Mouse (Mus musculus) E14TG2a.4 (cell line): ENCODE results near the gene Padi6.

ENCODE experiments used
- H3K27me3 ChIP-seq: 2 replicates; pipeline ENCODE4 v1.6.1; 2014; ENCODE audit warnings: low read length, control low read depth; ENCODE audit not compliant: insufficient read depth
- H3K36me3 ChIP-seq: 2 replicates; pipeline ENCODE4 v1.6.1; 2014; ENCODE audit warnings: low read length, control low read depth; ENCODE audit not compliant: insufficient read depth
- H3K4me1 ChIP-seq: replicated peaks from 2 replicates; pipeline ENCODE4 v1.6.1; 2014; ENCODE audit warnings: low read depth, low read length, control low read depth
- H3K4me3 ChIP-seq: replicated peaks from 2 replicates; pipeline ENCODE4 v1.5.1; 2014; ENCODE audit warnings: mild to moderate bottlenecking, low read length
- H3K9me3 ChIP-seq: 2 replicates; pipeline ENCODE4 v1.6.1; 2014; ENCODE audit warnings: low read length, control low read depth
- CTCF ChIP-seq: conservative IDR thresholded peaks from 2 replicates; pipeline ENCODE4 v1.5.1; 2014; ENCODE audit warnings: low read length
- NANOG ChIP-seq: IDR thresholded peaks from 2 replicates; pipeline ENCODE4 v1.6.1; 2014; ENCODE audit warnings: borderline replicate concordance, low read length, mixed read lengths
- POU5F1 ChIP-seq: IDR thresholded peaks from 2 replicates; pipeline ENCODE4 v1.6.1; 2014; ENCODE audit warnings: low read length, borderline replicate concordance

Padi6 gene

DNA sequence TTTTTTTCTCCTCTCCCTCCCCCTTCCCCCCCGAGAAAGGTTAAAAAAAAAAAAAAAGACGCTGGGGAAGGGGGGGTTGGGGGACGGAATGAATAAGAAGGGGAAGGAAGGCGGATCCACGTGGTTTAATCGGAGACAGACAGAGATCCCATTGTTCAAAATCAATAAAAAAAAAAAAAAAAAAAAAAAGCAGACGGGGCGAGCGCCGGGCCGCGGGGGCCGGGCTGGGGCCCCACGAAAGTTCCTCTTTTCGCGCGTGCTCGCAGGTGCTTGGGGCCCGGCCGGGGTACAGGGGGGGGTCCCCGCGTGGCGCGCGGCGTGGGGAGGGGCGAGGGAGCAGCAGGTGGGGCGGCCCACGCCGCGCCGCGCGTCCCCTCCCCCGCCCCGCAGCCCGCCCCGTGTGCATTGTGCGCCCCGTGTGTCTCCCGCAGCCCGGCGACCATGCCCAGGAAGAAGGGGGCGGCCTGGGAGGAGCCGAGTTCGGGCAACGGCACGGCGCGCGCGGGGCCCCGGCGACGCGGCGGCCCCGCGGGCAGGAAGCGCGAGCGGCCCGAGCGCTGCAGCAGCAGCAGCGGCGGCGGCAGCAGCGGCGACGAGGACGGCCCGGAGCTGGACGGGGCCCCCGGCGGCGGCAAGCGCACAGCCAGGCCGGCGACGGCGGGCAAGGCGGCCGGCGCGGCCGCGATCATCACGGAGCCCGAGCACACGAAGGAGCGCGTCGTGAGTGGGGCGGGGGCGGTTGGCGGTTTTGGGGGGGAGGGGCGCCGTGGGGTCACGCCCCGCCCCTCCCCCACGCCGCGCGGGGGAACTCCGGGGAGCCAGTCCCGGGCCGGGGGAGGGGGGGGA is 40.5 kb downstream of the Padi6 start:
- TF ChIP-seq CTCF: no peak
- TF ChIP-seq POU5F1: no peak
- TF ChIP-seq NANOG: no peak

DNA sequence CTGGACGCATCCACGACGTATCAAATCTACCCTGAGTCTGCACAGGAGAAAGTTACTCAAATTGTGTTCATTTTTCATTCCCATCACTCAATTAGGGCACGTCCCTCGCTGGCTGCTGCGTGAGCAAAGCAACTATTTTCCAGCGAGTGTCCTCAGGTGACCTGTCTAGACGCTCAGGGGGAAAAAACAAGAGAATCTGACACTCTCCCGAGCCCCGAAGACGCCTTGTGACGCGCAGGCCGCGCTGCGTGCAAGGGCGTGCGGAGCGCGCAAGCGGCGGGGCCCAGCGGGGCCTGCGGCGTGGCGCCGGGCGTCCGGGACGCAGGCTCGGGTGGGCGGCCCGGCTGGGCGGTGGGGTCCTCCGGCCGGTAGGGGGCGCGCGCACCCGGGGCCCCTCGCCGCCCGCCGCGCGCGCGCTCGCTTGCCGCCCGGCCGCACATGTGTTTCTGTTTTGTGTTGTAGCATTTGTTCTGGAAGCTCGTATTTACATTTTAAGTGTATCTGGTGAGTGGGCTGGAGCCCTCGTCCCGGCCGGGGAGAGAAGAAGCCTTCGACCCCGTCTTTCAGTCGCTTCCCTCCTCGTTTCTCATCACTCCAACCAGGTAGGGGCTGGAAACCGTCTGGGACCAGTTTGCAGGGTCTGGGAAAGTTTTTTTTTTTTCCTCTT is 41.3 kb downstream of the Padi6 start:
- H3K9me3 ChIP-seq: no peaks in the 10 kb centered on the region
- no peaks in the 10 kb centered on the region for H3K27me3 ChIP-seq
- peaks cover 25% of the 10 kb centered on the region for H3K36me3 ChIP-seq
- H3K4me3 ChIP-seq: peak overlapping the region; percentile 89
- no peak for TF ChIP-seq CTCF
- H3K4me1 ChIP-seq: peaks cover 55% of the 10 kb centered on the region

More for the DNA sequence above, 40.5 kb downstream of the Padi6 start:
- Histone ChIP-seq H3K9me3 (no peaks in the 10 kb centered on the region), H3K36me3 (peaks cover 31% of the 10 kb centered on the region), H3K4me1 (peaks cover 60% of the 10 kb centered on the region), H3K4me3 (peak overlapping the region; percentile 89), H3K27me3 (no peaks in the 10 kb centered on the region)

DNA sequence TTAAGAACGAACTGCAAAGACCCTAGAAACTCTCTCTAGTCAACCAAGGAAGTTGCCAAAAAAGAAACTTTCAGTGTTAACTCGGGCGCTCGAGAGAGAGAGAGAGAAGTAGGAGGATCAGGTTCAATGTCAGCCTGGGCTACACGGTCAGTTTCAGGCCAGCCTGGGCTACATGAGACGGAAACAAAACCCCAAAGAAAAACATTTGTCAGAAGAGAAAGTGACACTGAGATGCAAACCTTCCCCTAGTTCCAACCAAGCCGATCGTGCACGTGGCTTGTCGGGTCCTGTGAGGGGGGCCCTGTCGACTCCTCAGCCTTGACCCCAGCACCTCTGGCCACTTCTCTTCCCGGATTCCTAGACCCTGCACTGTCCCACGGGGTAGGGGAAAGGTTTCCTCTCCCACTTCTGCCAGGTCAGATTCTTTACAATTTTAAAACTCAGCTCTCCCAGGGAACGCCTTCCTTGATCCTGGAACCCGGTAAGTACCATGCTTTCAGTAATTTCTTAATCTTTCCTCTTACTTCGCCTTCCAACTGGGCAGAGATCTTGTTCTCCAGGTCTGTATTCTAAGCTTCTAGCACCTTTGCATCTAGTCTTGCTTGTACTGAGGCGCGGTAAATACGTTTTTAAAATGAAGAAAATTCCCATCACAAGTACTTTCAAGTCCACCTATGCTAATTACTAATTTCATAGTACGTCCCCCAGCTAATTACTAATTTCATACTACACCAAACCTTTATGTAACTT is 42.0 kb downstream of the Padi6 start, which contains the start of gene Rcc2:
Rcc2 (plus strand) TSS at position 273 of the 750 bp plus-strand sequence.
- H3K4me3 ChIP-seq: peak within 1 kb of the TSS; percentile 89
- TF ChIP-seq POU5F1 (no peak), NANOG (no peak), CTCF (no peak)

DNA sequence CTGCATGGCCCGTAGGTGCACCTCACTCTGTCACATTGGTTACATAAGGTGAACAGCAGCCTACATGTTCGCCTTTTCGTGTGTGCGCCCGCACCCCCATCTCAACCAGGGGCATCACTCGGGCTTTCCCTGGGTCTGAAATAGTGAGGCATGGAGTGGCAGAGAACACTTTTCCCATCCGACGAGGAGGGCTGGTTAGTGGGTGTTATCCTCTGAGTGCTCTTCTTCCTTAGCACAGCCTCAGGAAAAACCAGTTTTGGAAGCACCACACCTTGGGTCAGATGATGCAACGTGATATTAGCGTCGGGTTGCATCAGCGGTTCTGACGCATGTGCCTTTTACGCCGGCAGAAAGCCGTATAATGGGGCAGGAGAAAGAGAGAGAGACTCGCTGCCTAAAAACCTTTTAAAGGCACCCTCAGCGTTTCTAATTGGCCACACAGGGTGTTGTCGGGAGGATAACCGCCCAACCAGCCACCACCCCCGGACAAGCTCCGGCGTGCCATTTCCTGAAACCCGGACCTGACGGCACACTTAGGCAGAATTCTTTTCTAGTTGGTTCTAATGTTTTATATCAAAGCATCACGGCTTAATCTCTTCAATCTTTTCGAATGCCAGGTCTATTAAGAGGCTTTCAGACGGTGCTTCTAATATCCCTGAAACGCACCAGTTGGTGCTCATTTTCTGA is 42.9 kb downstream of the Padi6 start:
- Histone ChIP-seq H3K27me3 (no peaks in the 10 kb centered on the region), H3K9me3 (no peaks in the 10 kb centered on the region), H3K36me3 (peaks cover 9% of the 10 kb centered on the region), H3K4me1 (peaks cover 51% of the 10 kb centered on the region), H3K4me3 (peak overlapping the region; percentile 89)
- TF ChIP-seq CTCF (no peak), POU5F1 (no peak), NANOG (no peak)

More for the DNA sequence above, 42.0 kb downstream of the Padi6 start, which contains the start of gene Rcc2:
- Histone ChIP-seq H3K4me1 (peaks cover 51% of the 10 kb centered on the region), H3K9me3 (no peaks in the 10 kb centered on the region), H3K27me3 (no peaks in the 10 kb centered on the region), H3K36me3 (peaks cover 18% of the 10 kb centered on the region)

DNA sequence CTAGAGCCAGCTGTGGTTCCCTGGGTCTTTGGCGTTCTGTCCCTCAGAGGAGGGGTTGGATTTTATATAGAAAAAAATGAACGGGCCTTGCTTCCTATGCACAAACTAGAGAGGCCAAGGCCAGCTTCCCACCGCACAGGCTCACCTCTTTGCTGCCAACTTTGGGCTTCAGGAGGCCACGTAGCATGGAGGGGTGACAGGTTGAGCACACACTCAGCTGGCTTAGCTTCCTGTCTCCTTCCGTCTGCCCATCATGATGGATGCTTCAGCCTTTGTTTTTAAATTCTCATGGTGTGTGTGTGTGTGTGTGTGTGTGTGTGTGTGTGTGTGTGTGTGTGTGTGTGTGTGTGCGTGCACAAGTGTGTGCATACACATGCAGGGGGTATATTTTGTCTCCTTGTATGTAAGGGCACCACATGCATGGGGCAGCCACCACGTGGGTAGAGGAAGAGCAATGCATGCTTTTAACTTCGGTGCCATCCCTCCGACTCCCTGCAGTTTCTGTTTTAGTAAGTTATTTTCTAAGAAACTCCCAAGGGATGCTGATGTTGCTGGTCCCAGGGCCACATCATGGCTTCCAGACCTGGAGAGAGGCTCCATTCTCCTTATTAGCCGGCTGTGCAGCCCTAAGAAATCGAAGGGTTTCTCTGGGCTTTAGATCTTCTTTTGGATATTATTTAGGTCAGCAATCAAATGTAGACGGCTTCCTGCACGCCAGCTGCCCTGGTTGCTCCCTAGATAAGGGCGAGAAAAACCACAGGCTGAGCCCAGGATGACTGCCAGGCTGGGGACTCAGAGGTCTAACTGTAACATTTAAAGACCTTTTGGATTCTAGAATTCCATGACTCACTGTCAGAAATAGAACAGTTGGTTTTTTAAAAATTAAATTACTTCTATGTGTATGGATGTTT is 46.5 kb downstream of the Padi6 start:
- TF ChIP-seq NANOG: no peak
- no peak for TF ChIP-seq CTCF
- TF ChIP-seq POU5F1: no peak
- peaks cover 65% of the 10 kb centered on the region for H3K4me1 ChIP-seq

DNA sequence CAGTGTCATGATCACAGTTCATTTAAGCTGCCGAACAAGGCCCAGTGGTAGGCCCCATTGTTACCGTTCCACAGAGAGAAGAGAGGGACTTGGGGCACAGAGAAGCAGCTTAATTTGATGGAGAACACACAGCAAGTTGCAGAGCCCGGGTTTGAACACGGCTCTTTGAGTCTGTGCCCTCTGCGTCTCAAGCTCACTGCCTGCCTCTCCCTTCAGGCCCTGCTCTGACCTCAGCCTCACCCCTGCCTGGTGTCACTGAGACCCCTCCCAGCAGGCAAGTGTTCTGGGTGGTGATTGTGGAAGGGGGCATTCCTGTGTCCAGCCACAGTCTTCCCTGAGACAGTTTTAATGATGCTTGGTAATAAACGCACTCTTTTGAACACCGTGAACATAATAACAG is 47.3 kb downstream of the Padi6 start:
- Histone ChIP-seq H3K9me3 (no peaks in the 10 kb centered on the region), H3K36me3 (no peaks in the 10 kb centered on the region), H3K27me3 (no peaks in the 10 kb centered on the region), H3K4me1 (peaks cover 65% of the 10 kb centered on the region), H3K4me3 (peak overlapping the region; percentile 13; the same call in 1 of the 2 replicates)
- TF ChIP-seq CTCF (no peak), POU5F1 (no peak), NANOG (no peak)

More for the DNA sequence above, 46.5 kb downstream of the Padi6 start:
- no peaks in the 10 kb centered on the region for H3K36me3 ChIP-seq
- H3K4me3 ChIP-seq: 0 out of 2 replicates have a peak overlapping the region, but pooled peaks have one; percentile 13
- H3K27me3 ChIP-seq: no peaks in the 10 kb centered on the region
- H3K9me3 ChIP-seq: no peaks in the 10 kb centered on the region

DNA sequence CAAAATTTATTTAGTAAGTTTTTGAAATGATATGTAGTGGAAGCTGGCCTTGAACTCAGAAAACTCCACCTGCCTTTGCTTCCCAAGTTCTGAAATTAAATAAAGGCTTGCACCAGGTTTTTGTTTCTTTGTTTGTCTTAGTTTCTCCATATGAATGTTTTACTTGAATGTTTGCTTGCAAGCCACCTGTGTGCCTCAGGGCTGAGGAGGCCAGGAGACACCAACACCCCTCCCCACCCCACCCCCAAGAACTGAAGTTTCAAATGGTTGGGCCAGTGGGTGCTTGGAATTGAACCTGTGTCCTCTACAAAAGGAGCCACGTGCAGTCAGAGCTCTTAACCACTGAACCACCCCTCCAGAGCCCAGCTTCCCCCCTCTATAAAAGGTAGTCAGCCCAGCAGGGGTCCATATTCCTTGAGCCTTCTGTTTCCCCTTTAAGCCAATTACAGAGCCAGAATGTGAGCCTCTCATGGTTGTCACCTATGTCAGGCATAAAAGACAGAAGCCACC is 47.8 kb downstream of the Padi6 start:
- TF ChIP-seq NANOG: no peak
- no peak for TF ChIP-seq CTCF
- TF ChIP-seq POU5F1: no peak
- H3K9me3 ChIP-seq: no peaks in the 10 kb centered on the region
- no peaks in the 10 kb centered on the region for H3K27me3 ChIP-seq
- no peaks in the 10 kb centered on the region for H3K36me3 ChIP-seq
- no peak overlapping the region for H3K4me3 ChIP-seq
- peaks cover 65% of the 10 kb centered on the region for H3K4me1 ChIP-seq
